Mouse (Mus musculus) natural killer cell, adult 2 months (primary cell): ENCODE data around the gene Itgb3.

Source experiments
- DNase-seq, 2 experiments: peaks; one replicate each; pipeline ENCODE4 v3.0.0; 2022; ENCODE audit warnings: low spot score in 2 of 2

Itgb3 gene

GRCm38 (mm10) chr11:104582630-104583364 lies 25.0 kb upstream of the Itgb3 start:
- peak; percentile 65 to 71 for DNase-seq

GRCm38 (mm10) chr11:104585495-104585894 lies 22.3 kb upstream of the Itgb3 start:
- no peak for DNase-seq

DNA sequence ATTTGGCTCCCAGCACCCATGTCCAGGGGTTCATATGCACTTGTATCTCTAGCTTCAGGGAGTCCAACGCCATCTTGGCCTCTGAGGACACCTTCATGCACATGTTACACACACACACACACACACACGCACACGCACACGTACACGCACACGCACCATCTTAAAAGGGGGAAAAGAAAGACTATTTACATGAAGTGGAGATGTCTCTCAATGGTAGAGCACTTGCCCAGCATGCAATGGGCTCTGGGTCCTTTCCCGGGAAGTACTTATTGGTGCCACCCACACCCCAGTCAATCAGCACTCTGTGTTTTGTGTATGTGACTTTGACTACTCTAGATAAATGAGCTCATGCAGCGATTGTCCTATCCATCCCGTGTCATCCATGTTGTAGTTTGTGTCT lies 19.9 kb upstream of the Itgb3 start:
- DNase-seq, result no peak

DNA sequence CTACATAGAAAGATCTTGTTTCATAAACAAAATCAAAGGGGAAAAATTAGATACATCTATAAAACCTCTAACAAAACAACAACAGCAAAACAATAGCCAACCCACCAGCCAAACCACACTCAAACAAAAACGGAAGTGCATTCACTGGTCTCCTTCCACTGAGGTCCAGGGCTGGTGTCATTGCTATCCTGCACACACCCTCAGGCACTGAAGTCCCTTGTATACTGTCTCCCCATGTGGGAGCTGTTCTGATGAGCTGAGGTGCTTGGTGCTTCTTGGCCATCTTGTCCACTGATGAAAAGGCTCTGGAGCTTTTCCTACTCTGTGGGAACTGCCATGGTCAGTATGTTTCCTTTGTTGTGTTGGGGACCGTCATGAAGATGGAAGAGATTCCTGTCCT lies 19.3 kb upstream of the Itgb3 start:
- DNase-seq, result no peak

- no peak for DNase-seq
These were observed 18.2 kb upstream of the Itgb3 start for GRCm38 (mm10) chr11:104589570-104589969.

DNA sequence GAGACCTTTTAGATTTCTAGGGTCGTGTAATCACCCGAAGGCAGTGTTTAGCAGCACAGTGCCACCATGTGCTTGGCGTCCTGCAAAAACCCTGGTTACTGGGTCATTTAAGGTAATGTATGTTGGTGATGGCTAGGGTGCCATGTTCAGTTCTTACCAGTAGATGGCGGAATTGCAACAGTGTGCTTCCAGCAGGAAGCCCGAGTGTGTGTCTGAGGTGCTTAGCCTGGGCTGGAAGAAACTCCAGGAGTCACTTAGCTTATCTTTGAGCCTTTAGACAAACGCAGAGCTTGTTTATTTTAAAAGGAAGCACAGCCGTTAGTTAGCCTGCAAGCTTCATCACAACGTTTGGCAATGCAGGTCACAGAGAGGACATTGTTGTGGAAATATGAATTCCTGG lies 17.7 kb upstream of the Itgb3 start:
- DNase-seq, result peak; percentile 80 to 83

GRCm38 (mm10) chr11:104592066-104592835 lies 15.5 kb upstream of the Itgb3 start:
- no peak for DNase-seq

GRCm38 (mm10) chr11:104596365-104596764 lies 11.4 kb upstream of the Itgb3 start:
- DNase-seq, result peak in 1 of 2 experiments; percentile 29

GRCm38 (mm10) chr11:104599265-104599945 lies 8.4 kb upstream of the Itgb3 start:
- DNase-seq, result peak; percentile 45 to 74

- DNase-seq, result no peak
These were observed 7.1 kb upstream of the Itgb3 start for GRCm38 (mm10) chr11:104600675-104601074.

- DNase-seq, result no peak
These were observed 3.6 kb upstream of the Itgb3 start for GRCm38 (mm10) chr11:104604192-104604591.

DNA sequence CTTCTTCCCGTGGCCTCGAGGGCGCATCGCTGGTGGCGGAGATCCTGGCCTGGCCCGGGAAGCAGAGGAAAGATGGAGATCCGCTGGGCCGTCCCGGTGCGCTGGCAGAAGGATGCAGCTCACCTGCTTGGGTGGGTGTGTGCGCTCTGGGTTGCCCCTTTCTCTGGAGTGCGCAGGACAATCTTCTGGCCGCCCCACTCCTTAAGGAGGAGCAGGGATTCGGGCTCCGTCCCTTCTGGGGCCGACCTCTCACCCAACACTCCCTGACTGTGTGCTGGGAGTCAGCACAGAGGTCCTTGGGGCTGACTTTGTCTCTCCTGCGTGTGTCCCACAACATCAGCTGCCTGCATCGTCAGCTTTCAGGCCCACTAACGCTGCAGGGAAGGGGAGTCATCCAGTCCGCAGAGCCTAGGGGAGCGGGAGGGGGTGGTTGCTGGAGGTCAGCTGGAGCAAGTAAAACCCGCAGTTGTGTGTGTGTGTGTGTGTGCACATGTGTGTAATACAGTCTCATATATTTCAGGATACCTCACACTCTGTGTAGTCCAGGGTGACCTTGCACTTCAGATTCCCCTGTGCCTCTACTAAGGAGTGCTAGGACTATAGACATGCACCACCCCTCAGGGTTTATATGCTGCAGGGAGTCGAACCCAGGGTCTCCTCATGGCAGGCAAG lies 585 bp downstream of the Itgb3 start:
- DNase-seq, result no peak

- DNase-seq, result peak in 1 of 2 experiments; percentile 28
These were observed 1.4 kb downstream of the Itgb3 start for GRCm38 (mm10) chr11:104609033-104609684.

DNA sequence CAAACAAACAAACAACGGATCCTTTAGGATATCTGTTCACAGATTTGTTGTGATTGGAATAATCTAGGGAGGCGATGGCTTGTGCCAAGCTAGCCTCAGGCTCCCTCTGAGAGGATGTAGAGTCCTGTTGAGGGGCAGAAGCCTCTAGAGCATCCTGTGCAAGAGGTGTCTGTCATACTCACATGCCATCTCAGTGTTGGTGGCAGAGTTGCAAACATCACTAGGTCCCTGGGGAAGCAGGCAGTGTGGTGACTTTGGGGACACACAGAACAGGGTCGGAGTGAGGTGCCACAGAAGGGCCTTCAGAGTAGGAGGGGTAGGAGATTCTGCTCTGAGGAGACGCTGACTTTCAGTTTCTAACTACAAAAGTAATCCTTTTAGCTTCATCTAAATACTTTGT lies 1.9 kb downstream of the Itgb3 start:
- DNase-seq, result peak; percentile 70 to 74

GRCm38 (mm10) chr11:104611579-104612151 lies 3.9 kb downstream of the Itgb3 start:
- no peak for DNase-seq

GRCm38 (mm10) chr11:104613551-104613950 lies 5.8 kb downstream of the Itgb3 start:
- peak; percentile 40 to 56 for DNase-seq

DNA sequence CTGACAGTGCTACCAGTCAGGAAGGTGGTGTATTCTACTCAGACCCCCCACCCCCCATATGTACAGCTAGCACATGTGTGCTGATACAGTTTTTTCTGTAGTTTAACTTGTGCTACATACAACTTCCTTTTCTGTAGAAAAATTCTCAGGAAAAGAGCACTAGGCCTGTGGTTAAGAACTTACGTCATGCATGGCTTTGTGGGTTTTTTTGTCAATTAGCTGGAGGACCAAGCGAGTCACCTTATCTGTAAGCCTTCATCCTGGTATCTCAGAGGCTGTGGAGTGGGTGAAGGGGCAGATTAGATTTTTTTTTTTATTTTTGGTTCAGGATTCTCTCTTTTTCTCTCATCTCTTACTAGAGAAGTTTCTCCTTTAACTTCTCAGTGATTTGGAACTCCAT lies 6.3 kb downstream of the Itgb3 start:
- peak; percentile 59 to 64 for DNase-seq

- DNase-seq, result no peak
These were observed 8.4 kb downstream of the Itgb3 start for GRCm38 (mm10) chr11:104616182-104616581.

DNA sequence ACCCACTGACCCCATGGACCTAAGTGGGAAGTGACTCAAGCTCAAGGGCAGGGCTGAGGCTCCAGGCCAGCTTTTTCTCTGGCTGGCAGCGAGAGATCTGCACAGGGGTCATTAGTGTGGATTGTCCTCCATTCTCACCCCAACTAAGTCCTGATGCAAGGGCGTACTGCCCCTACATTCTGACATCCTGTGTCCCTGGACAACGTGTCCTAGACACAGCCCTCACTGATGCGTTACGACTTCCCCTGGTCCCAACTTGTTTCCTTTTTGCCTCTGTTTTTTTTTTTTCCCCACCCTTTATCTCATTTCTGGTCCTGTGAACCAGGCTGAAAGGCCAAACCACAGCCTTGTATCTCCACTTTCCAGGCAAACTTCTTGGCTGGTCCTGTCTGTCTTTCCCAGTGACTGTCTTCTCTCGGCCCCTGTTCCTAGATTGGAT lies 10.9 kb downstream of the Itgb3 start:
- no peak for DNase-seq

- no peak for DNase-seq
These were observed 11.6 kb downstream of the Itgb3 start for GRCm38 (mm10) chr11:104619084-104620022.
